Mouse (Mus musculus): Measurements from ENCODE around the gene Sgms1. TPM values are rescaled to one million over a fixed set of nuclear protein-coding genes. Genes with fewer than 3 reads are reported as not detected.
"Not testable (repeated sequence)": the region's sequence is repeated elsewhere in the genome, so short reads cannot be mapped to it uniquely, and the experiment has no call there.

Gene Sgms1
- polyA plus RNA-seq, 1 experiment from 2014 or later, result 19.2 TPM

DNA sequence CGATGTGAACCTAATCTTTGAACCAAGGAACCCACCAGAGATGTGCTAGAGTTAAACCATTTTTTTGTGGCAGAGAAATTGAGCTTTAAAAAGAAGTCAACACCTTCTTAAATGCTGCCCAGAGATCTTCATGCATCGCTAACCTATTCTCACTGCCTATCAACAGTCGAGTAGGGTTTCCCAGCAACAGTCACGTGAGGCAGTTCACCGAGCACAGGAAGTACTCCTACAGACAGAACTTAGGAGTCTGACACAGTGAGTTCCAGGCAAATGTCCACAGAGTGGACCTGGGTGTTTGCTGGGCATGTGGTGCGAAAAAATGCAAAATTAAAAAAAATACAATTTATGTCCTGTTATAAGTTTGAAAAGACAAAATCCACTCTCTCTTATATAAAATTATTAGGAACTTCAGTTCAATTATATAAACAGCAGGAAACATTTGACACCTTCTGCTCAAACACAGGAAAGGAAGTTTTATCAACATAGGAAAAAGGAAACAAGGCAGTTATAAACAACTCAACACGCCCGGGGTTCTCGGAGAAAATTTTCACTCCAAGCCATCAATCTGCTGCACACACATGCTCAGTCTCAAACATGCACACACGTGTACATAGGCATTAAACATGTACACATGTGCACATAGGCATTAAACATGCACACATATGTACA lies 64.3 kb downstream of the Sgms1 start:
- Histone ChIP-seq H3K4me1 (replicated peaks; ENCODE audit: control insufficient read depth, insufficient read depth, low read length) (peaks cover 15% of the 10 kb centered on the region; the same call in 1 of the 2 replicates), H3K4me2 (replicated peaks) (no peak overlapping the region), H3K27ac (no peak overlapping the region), H3K27me3 (ENCODE audit: control insufficient read depth, insufficient read depth, low read length) (no peaks in the 10 kb centered on the region), H3K36me3 (replicated peaks; ENCODE audit: control insufficient read depth, insufficient read depth) (no peaks in the 10 kb centered on the region), H3K9ac (no peak overlapping the region), H3K4me3 (replicated peaks; ENCODE audit: low read length) (no peak overlapping the region), H3K9me3 (ENCODE audit: control insufficient read depth, low read length) (no peaks in the 10 kb centered on the region)
- DNase-seq (ENCODE audit: low spot score) (no peak), ATAC-seq (ENCODE audit: low FRiP score) (no peak)
- WGBS, result 71% methylated on average over 10 of the region's 10 CpGs

GRCm38 (mm10) chr19:32324550-32324949 lies 65.0 kb downstream of the Sgms1 start:
- Histone ChIP-seq H3K27me3 (ENCODE audit: control insufficient read depth, insufficient read depth, low read length) (no peaks in the 10 kb centered on the region), H3K9me3 (ENCODE audit: control insufficient read depth, low read length) (no peaks in the 10 kb centered on the region), H3K9ac (no peak overlapping the region), H3K4me3 (replicated peaks; ENCODE audit: low read length) (no peak overlapping the region), H3K4me2 (replicated peaks) (no peak overlapping the region), H3K36me3 (replicated peaks; ENCODE audit: control insufficient read depth, insufficient read depth) (no peaks in the 10 kb centered on the region), H3K27ac (no peak overlapping the region), H3K4me1 (replicated peaks; ENCODE audit: control insufficient read depth, insufficient read depth, low read length) (peaks cover 15% of the 10 kb centered on the region; the same call in 1 of the 2 replicates)
- DNase-seq (ENCODE audit: low spot score) (no peak), ATAC-seq (ENCODE audit: low FRiP score) (no peak)
- 83% methylated on average over 1 of the region's 1 CpGs for WGBS

GRCm38 (mm10) chr19:32323070-32323469 lies 66.4 kb downstream of the Sgms1 start:
- Histone ChIP-seq H3K27me3 (ENCODE audit: control insufficient read depth, insufficient read depth, low read length) (no peaks in the 10 kb centered on the region), H3K27ac (no peak overlapping the region), H3K4me2 (replicated peaks) (no peak overlapping the region), H3K4me3 (replicated peaks; ENCODE audit: low read length) (no peak overlapping the region), H3K4me1 (replicated peaks; ENCODE audit: control insufficient read depth, insufficient read depth, low read length) (peaks cover 15% of the 10 kb centered on the region; the same call in 1 of the 2 replicates), H3K36me3 (replicated peaks; ENCODE audit: control insufficient read depth, insufficient read depth) (no peaks in the 10 kb centered on the region), H3K9ac (no peak overlapping the region), H3K9me3 (ENCODE audit: control insufficient read depth, low read length) (no peaks in the 10 kb centered on the region)
- DNase-seq (ENCODE audit: low spot score) (no peak), ATAC-seq (ENCODE audit: low FRiP score) (no peak)
- WGBS, result 46% methylated on average over 11 of the region's 11 CpGs

- Histone ChIP-seq H3K9ac (no peak overlapping the region), H3K9me3 (ENCODE audit: control insufficient read depth, low read length) (no peaks in the 10 kb centered on the region), H3K4me1 (replicated peaks; ENCODE audit: control insufficient read depth, insufficient read depth, low read length) (peaks cover 15% of the 10 kb centered on the region; the same call in 1 of the 2 replicates), H3K36me3 (replicated peaks; ENCODE audit: control insufficient read depth, insufficient read depth) (no peaks in the 10 kb centered on the region), H3K27me3 (ENCODE audit: control insufficient read depth, insufficient read depth, low read length) (no peaks in the 10 kb centered on the region), H3K4me3 (replicated peaks; ENCODE audit: low read length) (no peak overlapping the region), H3K27ac (peak overlapping the region; percentile 55), H3K4me2 (replicated peaks) (no peak overlapping the region)
- ATAC-seq (ENCODE audit: low FRiP score) (peak; percentile 75; the same call in 1 of the 2 replicates), DNase-seq (ENCODE audit: low spot score) (no peak)
- WGBS, result 25% methylated on average over 3 of the region's 3 CpGs
These were observed 67.0 kb downstream of the Sgms1 start for GRCm38 (mm10) chr19:32322429-32323035.

GRCm38 (mm10) chr19:32320366-32320666 lies 69.2 kb downstream of the Sgms1 start:
- Histone ChIP-seq H3K9me3 (ENCODE audit: control insufficient read depth, low read length) (no peaks in the 10 kb centered on the region), H3K36me3 (replicated peaks; ENCODE audit: control insufficient read depth, insufficient read depth) (no peaks in the 10 kb centered on the region), H3K27ac (no peak overlapping the region), H3K4me2 (replicated peaks) (no peak overlapping the region), H3K9ac (no peak overlapping the region), H3K27me3 (ENCODE audit: control insufficient read depth, insufficient read depth, low read length) (no peaks in the 10 kb centered on the region), H3K4me3 (replicated peaks; ENCODE audit: low read length) (no peak overlapping the region), H3K4me1 (replicated peaks; ENCODE audit: control insufficient read depth, insufficient read depth, low read length) (peaks cover 15% of the 10 kb centered on the region; the same call in 1 of the 2 replicates)
- ATAC-seq (ENCODE audit: low FRiP score), result no peak
- 57% methylated on average over 4 of the region's 4 CpGs for WGBS
- DNase-seq (ENCODE audit: low spot score), result no peak

DNA sequence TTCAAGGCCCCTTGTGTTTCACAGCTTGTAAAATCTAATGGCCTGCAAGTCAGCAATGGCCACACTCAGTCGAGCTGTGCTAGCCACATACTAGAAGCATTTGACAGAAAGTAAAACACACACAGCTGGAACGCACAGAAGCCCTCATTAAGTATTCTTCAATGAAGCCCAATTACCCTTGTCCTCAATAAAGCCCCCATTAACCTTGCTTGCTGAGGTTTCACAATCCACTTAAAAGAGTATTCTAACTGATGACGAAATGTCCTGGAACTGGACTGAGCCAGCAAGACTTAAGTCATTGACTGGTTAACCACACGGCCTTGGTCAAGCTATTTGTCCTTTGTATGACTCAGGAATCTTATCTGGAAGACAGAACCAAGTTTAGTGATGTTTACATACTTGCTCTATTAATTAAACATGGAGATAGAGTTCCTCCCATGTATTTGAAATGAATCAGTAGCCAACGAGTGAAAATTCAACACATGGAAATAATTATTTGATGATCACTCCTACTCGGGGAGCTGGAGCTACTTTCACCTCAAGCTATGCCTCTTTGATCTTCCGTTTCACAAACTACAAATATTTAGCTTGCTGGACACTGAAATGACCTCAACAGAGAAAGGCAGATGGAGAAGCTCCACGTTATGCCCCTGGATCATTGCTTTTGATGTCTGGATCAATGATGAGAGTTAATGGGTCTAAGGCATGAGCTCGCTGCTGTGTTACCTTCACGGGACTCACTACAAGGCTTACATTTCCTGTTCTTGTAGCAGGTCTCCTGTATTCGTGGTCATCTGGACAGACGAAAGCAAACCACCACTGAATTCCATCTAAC lies 69.8 kb downstream of the Sgms1 start:
- DNase-seq (ENCODE audit: low spot score) (no peak), ATAC-seq (ENCODE audit: low FRiP score) (0 out of 2 replicates have a peak, but pooled peaks have one; percentile 33)
- H3K9me3 ChIP-seq (ENCODE audit: control insufficient read depth, low read length), result no peaks in the 10 kb centered on the region
- no peak overlapping the region for H3K4me3 ChIP-seq (replicated peaks; ENCODE audit: low read length)
- no peaks in the 10 kb centered on the region for H3K27me3 ChIP-seq (ENCODE audit: control insufficient read depth, insufficient read depth, low read length)
- no peaks in the 10 kb centered on the region for H3K36me3 ChIP-seq (replicated peaks; ENCODE audit: control insufficient read depth, insufficient read depth)
- H3K4me1 ChIP-seq (replicated peaks; ENCODE audit: control insufficient read depth, insufficient read depth, low read length), result peaks cover 15% of the 10 kb centered on the region; the same call in 1 of the 2 replicates
- no peak overlapping the region for H3K27ac ChIP-seq
- H3K9ac ChIP-seq, result no peak overlapping the region
- H3K4me2 ChIP-seq (replicated peaks), result no peak overlapping the region
- WGBS, result 67% methylated on average over 12 of the region's 12 CpGs

DNA sequence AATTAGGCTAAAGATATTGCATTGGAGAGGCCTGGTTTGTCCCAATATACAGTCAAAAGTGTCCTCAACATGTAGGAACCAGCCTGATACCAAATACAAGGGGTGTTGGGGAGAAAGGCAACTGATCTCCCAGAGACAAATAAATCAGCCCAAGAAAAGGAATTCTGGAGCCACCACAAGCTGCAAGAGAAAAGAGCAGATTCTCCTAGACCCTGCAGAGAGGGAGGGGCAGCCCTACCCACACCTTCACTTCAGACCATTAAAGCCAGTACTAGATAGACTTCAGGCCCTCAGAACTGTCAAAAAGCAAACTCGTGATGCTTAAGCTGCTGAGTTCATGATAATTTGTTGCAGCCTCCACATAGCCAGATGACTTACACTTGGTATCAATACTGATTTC lies 70.5 kb downstream of the Sgms1 start:
- ATAC-seq (ENCODE audit: low FRiP score), result no peak
- no peaks in the 10 kb centered on the region for H3K36me3 ChIP-seq (replicated peaks; ENCODE audit: control insufficient read depth, insufficient read depth)

DNA sequence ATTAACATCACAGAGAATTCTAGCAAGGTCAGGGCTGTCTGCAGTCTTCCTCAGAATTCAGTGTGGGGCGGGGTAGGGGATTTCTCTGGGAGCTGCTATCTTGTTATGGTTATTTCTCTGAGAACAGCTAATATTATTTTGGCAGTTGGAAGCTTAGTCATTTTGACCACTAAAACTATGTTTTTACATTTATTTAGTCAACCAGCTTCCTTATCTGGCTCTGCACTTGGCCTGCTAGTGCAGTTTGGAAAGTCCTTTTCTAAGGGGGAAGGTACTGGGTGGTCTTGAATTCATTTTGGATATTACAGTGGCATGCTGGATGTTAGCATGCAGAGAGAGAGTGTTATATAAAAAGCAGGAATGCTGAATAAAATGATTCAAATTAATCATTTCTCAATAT lies 72.2 kb downstream of the Sgms1 start:
- DNase-seq (ENCODE audit: low spot score); H3K27ac ChIP-seq; ATAC-seq (ENCODE audit: low FRiP score); H3K4me1 ChIP-seq (replicated peaks; ENCODE audit: control insufficient read depth, insufficient read depth, low read length); H3K9ac ChIP-seq; H3K36me3 ChIP-seq (replicated peaks; ENCODE audit: control insufficient read depth, insufficient read depth); H3K9me3 ChIP-seq (ENCODE audit: control insufficient read depth, low read length); H3K4me3 ChIP-seq (replicated peaks; ENCODE audit: low read length); H3K27me3 ChIP-seq (ENCODE audit: control insufficient read depth, insufficient read depth, low read length); H3K4me2 ChIP-seq (replicated peaks): not testable (repeated sequence)
- WGBS, result 95% methylated on average over 1 of the region's 1 CpGs

More for the DNA sequence above, 70.5 kb downstream of the Sgms1 start:
- no peak overlapping the region for H3K9ac ChIP-seq
- H3K27me3 ChIP-seq (ENCODE audit: control insufficient read depth, insufficient read depth, low read length), result no peaks in the 10 kb centered on the region
- H3K27ac ChIP-seq, result no peak overlapping the region
- no peak overlapping the region for H3K4me2 ChIP-seq (replicated peaks)
- 73% methylated on average over 1 of the region's 1 CpGs for WGBS
- no peak for DNase-seq (ENCODE audit: low spot score)
- no peak overlapping the region for H3K4me3 ChIP-seq (replicated peaks; ENCODE audit: low read length)
- peaks cover 15% of the 10 kb centered on the region; the same call in 1 of the 2 replicates for H3K4me1 ChIP-seq (replicated peaks; ENCODE audit: control insufficient read depth, insufficient read depth, low read length)
- no peaks in the 10 kb centered on the region for H3K9me3 ChIP-seq (ENCODE audit: control insufficient read depth, low read length)

GRCm38 (mm10) chr19:32313304-32313703 lies 76.2 kb downstream of the Sgms1 start:
- WGBS, result 92% methylated on average over 4 of the region's 4 CpGs
- no peaks in the 10 kb centered on the region for H3K27me3 ChIP-seq (ENCODE audit: control insufficient read depth, insufficient read depth, low read length)
- ATAC-seq (ENCODE audit: low FRiP score) (no peak), DNase-seq (ENCODE audit: low spot score) (no peak)
- H3K36me3 ChIP-seq (replicated peaks; ENCODE audit: control insufficient read depth, insufficient read depth), result no peaks in the 10 kb centered on the region
- no peak overlapping the region for H3K4me2 ChIP-seq (replicated peaks)
- H3K27ac ChIP-seq, result no peak overlapping the region
- H3K9ac ChIP-seq, result no peak overlapping the region
- H3K4me3 ChIP-seq (replicated peaks; ENCODE audit: low read length), result no peak overlapping the region
- H3K9me3 ChIP-seq (ENCODE audit: control insufficient read depth, low read length), result no peaks in the 10 kb centered on the region
- no peaks in the 10 kb centered on the region for H3K4me1 ChIP-seq (replicated peaks; ENCODE audit: control insufficient read depth, insufficient read depth, low read length)
